Mouse (Mus musculus): ENCODE data around the gene Cd151.

GRCm38 (mm10) chr7:141439811-141440210 is 27.4 kb upstream of the Cd151 start:
- TF ChIP-seq CTCF (IDR thresholded peaks at IDR 0.05; ENCODE audit: low read depth, low read length) (no peak), POLR2A (IDR thresholded peaks at IDR 0.05; ENCODE audit: insufficient read depth, low read length) (no peak)
